10 mouse cellular contexts compared by ENCODE assay signal in the genomic region with DNA sequence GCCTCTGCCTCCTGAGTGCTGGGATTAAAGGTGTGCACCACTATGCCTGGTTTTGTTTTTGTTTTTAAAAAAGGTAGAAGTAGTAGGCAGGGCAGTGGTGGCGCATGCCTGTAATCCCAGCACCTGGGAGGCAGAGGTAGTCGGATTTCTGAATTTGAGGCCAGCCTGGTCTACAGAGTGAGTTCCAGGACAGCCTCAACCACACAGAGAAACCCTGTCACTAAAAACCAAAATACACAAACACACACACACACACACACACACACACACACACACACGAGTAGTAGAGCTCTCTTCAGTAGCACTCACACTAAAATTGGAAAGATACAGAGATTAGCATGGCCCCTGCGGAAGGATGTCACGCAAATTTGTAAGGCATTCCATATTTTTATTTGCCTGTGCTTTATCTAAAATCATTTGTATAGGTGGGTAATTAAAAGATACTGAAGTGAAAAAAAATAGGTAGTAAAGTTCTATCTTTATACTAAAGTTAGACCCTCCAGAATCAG. TPM values are rescaled to one million over a fixed set of nuclear protein-coding genes. Genes with fewer than 3 reads are reported as not detected.
DNase-seq lines count a peak whose midpoint lies in the region; ATAC-seq and TF ChIP-seq lines count a peak whose summit lies in the region.
"Had no signal": no experiment of that assay in that cellular context is flagged by ENCODE, and none has a peak within 500 bp of the region (broad histone marks: within the 10 kb centered on the region; RNA-seq: fewer than 3 reads in every experiment).

No protein-coding gene starts in this region.

- no peaks in the 10 kb centered on the region for H3K27me3 ChIP-seq in kidney, adult 2 months (replicated peaks; ENCODE audit: control insufficient read depth, insufficient read depth, low read length)
- H3K27me3 ChIP-seq in E14TG2a.4 (ENCODE audit: insufficient read depth, low read length), result peaks cover 20% of the 10 kb centered on the region
- no peaks in the 10 kb centered on the region for H3K27me3 ChIP-seq in heart, embryonic 16.5 days (ENCODE audit: control insufficient read depth, insufficient read depth, low read length)
- no peaks in the 10 kb centered on the region for H3K27me3 ChIP-seq in liver, embryonic 13.5 days

- no peak overlapping the region for H3K4me3 ChIP-seq in kidney, adult 2 months (ENCODE audit: insufficient read depth, low read depth, low read length)
- H3K4me3 ChIP-seq in E14TG2a.4 (replicated peaks; ENCODE audit: low read length), result peak overlapping the region; percentile 80; the same call in 1 of the 2 replicates
- H3K4me3 ChIP-seq in heart, embryonic 16.5 days (ENCODE audit: low read length), result peak overlapping the region; percentile 88
- 0 out of 2 replicates have a peak overlapping the region, but pooled peaks have one; percentile 78 for H3K4me3 ChIP-seq in liver, embryonic 13.5 days (replicated peaks)

- peak overlapping the region; percentile 32; the same call in 1 of the 2 replicates for H3K27ac ChIP-seq in kidney, adult 2 months (ENCODE audit: insufficient read depth, low read depth, low read length)
- H3K27ac ChIP-seq in heart, embryonic 16.5 days (ENCODE audit: low read length), result peak overlapping the region; percentile 98
- peak overlapping the region; percentile 97 for H3K27ac ChIP-seq in liver, embryonic 13.5 days

- peaks cover under 1% of the 10 kb centered on the region; the same call in 1 of the 2 replicates for H3K36me3 ChIP-seq in kidney, adult 2 months (ENCODE audit: control insufficient read depth, insufficient read depth, low read length)
- peaks cover 18% of the 10 kb centered on the region for H3K36me3 ChIP-seq in E14TG2a.4 (ENCODE audit: insufficient read depth, low read length)
- peaks cover 14% of the 10 kb centered on the region for H3K36me3 ChIP-seq in heart, embryonic 16.5 days (ENCODE audit: control insufficient read depth, insufficient read depth)
- H3K36me3 ChIP-seq in liver, embryonic 13.5 days, result peaks cover 20% of the 10 kb centered on the region

- ATAC-seq in heart, embryonic 16.5 days (replicated peaks; ENCODE audit: extremely low read depth, insufficient read depth, low FRiP score), result no peak
- no peak for ATAC-seq in liver, embryonic 13.5 days (ENCODE audit: low read depth)

- H3K9ac ChIP-seq in heart, embryonic 16.5 days (ENCODE audit: low read length), result peak overlapping the region; percentile 89
- H3K9ac ChIP-seq in liver, embryonic 13.5 days, result peak overlapping the region; percentile 92

- DNase-seq in kidney, adult 2 months, result no peak
- no peak for DNase-seq in kidney, postnatal 4 days
- no peak for DNase-seq in liver, embryonic 13.5 days
- no peak for DNase-seq in cerebellum, postnatal 4 days (ENCODE audit: low spot score in 2 of 2)
- no peak for DNase-seq in gastrocnemius, postnatal 25 days
- DNase-seq in cerebellum, postnatal 14 days, result no peak
- DNase-seq: cerebellum, adult 8-10 months had no signal

- peak overlapping the region; percentile 85 for H3K4me2 ChIP-seq in heart, embryonic 16.5 days (ENCODE audit: low read depth, low read length)
- peak overlapping the region; percentile 100 for H3K4me2 ChIP-seq in liver, embryonic 13.5 days

- H3K4me1 ChIP-seq in kidney, adult 2 months (ENCODE audit: control insufficient read depth, insufficient read depth, low read length), result peaks cover 15% of the 10 kb centered on the region
- H3K4me1 ChIP-seq in E14TG2a.4 (replicated peaks; ENCODE audit: low read depth, low read length), result peaks cover 80% of the 10 kb centered on the region
- H3K4me1 ChIP-seq in heart, embryonic 16.5 days (ENCODE audit: control insufficient read depth, insufficient read depth, low read length), result peaks cover 48% of the 10 kb centered on the region
- H3K4me1 ChIP-seq in liver, embryonic 13.5 days (replicated peaks), result peaks cover 82% of the 10 kb centered on the region

- no peak for TF ChIP-seq CTCF in kidney, adult 2 months (conservative IDR thresholded peaks at IDR 0.05; ENCODE audit: insufficient read depth, insufficient read length, low read depth, low read length)
- TF ChIP-seq CTCF in E14TG2a.4 (conservative IDR thresholded peaks at IDR 0.05; ENCODE audit: low read length), result no peak

- H3K9me3 ChIP-seq in E14TG2a.4 (ENCODE audit: low read length), result no peaks in the 10 kb centered on the region
- H3K9me3 ChIP-seq in heart, embryonic 16.5 days (replicated peaks; ENCODE audit: control insufficient read depth, low read length), result no peaks in the 10 kb centered on the region
- no peaks in the 10 kb centered on the region for H3K9me3 ChIP-seq in liver, embryonic 13.5 days (replicated peaks)

- 73% methylated on average over 5 of the region's 5 CpGs for WGBS in kidney, adult 2 months
- WGBS in heart, embryonic 16.5 days, result 53% methylated on average over 5 of the region's 5 CpGs
- WGBS in liver, embryonic 13.5 days (ENCODE audit: insufficient replicate concordance), result 32% methylated on average over 5 of the region's 5 CpGs

- TF ChIP-seq POLR2A in kidney, adult 2 months (IDR thresholded peaks at IDR 0.05; ENCODE audit: low read depth, low read length), result no peak

RNA-seq across cellular contexts. Expression of a gene that starts 0.8 kb away (rescaled TPM):
- polyA plus RNA-seq in kidney, adult 2 months (2012; rRNA removed), result 105 and 117 TPM in 2 replicates
- 349 and 372 TPM in 2 replicates for polyA plus RNA-seq in heart, embryonic 16.5 days (2015; fragmentation: Nextera tagmentation; extraction: Ambion mirVana)
- polyA plus RNA-seq in liver, embryonic 13.5 days (2015; fragmentation: Nextera tagmentation; extraction: Ambion mirVana), result 141 and 147 TPM in 2 replicates
- total RNA-seq in gastrocnemius, postnatal 25 days (2021), result 10 to 100 TPM; 12.4 to 18.6 TPM

RNA-seq across cellular contexts. Expression of a gene that starts 2.4 kb away (rescaled TPM):
- 1.6 and 2.4 TPM in 2 replicates for polyA plus RNA-seq in kidney, adult 2 months (2012; rRNA removed)
- polyA plus RNA-seq in heart, embryonic 16.5 days (2015; fragmentation: Nextera tagmentation; extraction: Ambion mirVana), result 3.5 and 3.7 TPM in 2 replicates
- 3.2 and 3.4 TPM in 2 replicates for polyA plus RNA-seq in liver, embryonic 13.5 days (2015; fragmentation: Nextera tagmentation; extraction: Ambion mirVana)
- under 1 TPM; 0.67 to 0.72 TPM for total RNA-seq in gastrocnemius, postnatal 25 days (2021)

RNA-seq across cellular contexts. Expression of a gene that starts 9.8 kb away (rescaled TPM):
- 37.7 and 41.0 TPM in 2 replicates for polyA plus RNA-seq in kidney, adult 2 months (2012; rRNA removed)
- 171 and 193 TPM in 2 replicates for polyA plus RNA-seq in heart, embryonic 16.5 days (2015; fragmentation: Nextera tagmentation; extraction: Ambion mirVana)
- 28.9 and 30.6 TPM in 2 replicates for polyA plus RNA-seq in liver, embryonic 13.5 days (2015; fragmentation: Nextera tagmentation; extraction: Ambion mirVana)
- 10 to 100 TPM; 11.1 to 13.3 TPM for total RNA-seq in gastrocnemius, postnatal 25 days (2021)

RNA-seq across cellular contexts. Expression of a gene that starts 16.2 kb away (rescaled TPM):
- polyA plus RNA-seq in kidney, adult 2 months (2012; rRNA removed), result 0.13 and 0.16 TPM in 2 replicates
- 0.17 TPM in 1 of 2 replicates, not detected in the other for polyA plus RNA-seq in heart, embryonic 16.5 days (2015; fragmentation: Nextera tagmentation; extraction: Ambion mirVana)
- polyA plus RNA-seq in liver, embryonic 13.5 days (2015; fragmentation: Nextera tagmentation; extraction: Ambion mirVana), result 0.25 and 0.31 TPM in 2 replicates
- total RNA-seq in gastrocnemius, postnatal 25 days (2021), result not detected
- total RNA-seq: granulocyte monocyte progenitor cell, adult 5-6 weeks had no signal

RNA-seq across cellular contexts. Expression of a gene that starts 17.0 kb away (rescaled TPM):
- 0.46 and 0.66 TPM in 2 replicates for polyA plus RNA-seq in kidney, adult 2 months (2012; rRNA removed)
- 0.16 and 0.54 TPM in 2 replicates for polyA plus RNA-seq in heart, embryonic 16.5 days (2015; fragmentation: Nextera tagmentation; extraction: Ambion mirVana)
- 4.1 and 5.2 TPM in 2 replicates for polyA plus RNA-seq in liver, embryonic 13.5 days (2015; fragmentation: Nextera tagmentation; extraction: Ambion mirVana)
- total RNA-seq in gastrocnemius, postnatal 25 days (2021), result not detected
- total RNA-seq: granulocyte monocyte progenitor cell, adult 5-6 weeks had no signal

Comparison
In these comparisons a context has a peak if more than half of its experiments do, and no peak if none do; other contexts are left out.
1. H3K27ac ChIP-seq: peak in every context shown above with its lines; median percentile 98 in heart, embryonic 16.5 days; 97 in liver, embryonic 13.5 days; 32 in kidney, adult 2 months.